Mouse (Mus musculus) forebrain, embryonic 15.5 days (tissue): Measurements from ENCODE around the gene Gnai2. TPM values are rescaled to one million over a fixed set of nuclear protein-coding genes. Genes with fewer than 3 reads are reported as not detected.

Experiments
- ATAC-seq: fragments of 200-750 bp; cut with Nextera tagmentation; replicated peaks from 2 replicates; pipeline ENCODE4 v1.8.0; 2017; ENCODE audit warnings: mild to moderate bottlenecking, moderate TSS enrichment, moderate library complexity
- H3K27ac ChIP-seq: fragments of 300-500 bp; sonication (generic); replicated peaks from 2 replicates; pipeline ENCODE4 v1.5.1; 2015; ENCODE audit warnings: mild to moderate bottlenecking, inconsistent platforms
- H3K27me3 ChIP-seq: fragments of 300-500 bp; sonication (generic); 2 replicates; pipeline ENCODE4 v1.6.1; 2015; ENCODE audit warnings: inconsistent platforms
- H3K36me3 ChIP-seq: fragments of 300-500 bp; sonication (generic); 2 replicates; pipeline ENCODE4 v1.6.1; 2015; ENCODE audit warnings: mild to moderate bottlenecking, inconsistent platforms
- H3K4me1 ChIP-seq: fragments of 300-500 bp; sonication (generic); 2 replicates; pipeline ENCODE4 v1.6.1; 2015; ENCODE audit warnings: inconsistent platforms
- H3K4me2 ChIP-seq: fragments of 300-500 bp; sonication (generic); replicated peaks from 2 replicates; pipeline ENCODE4 v1.6.1; 2015; ENCODE audit warnings: mild to moderate bottlenecking, inconsistent platforms
- H3K4me3 ChIP-seq: fragments of 300-500 bp; sonication (generic); 2 replicates; pipeline ENCODE4 v1.5.1; 2015; ENCODE audit warnings: mild to moderate bottlenecking, inconsistent platforms
- H3K9ac ChIP-seq: fragments of 300-500 bp; sonication (generic); replicated peaks from 2 replicates; pipeline ENCODE4 v1.6.1; 2015; ENCODE audit warnings: mild to moderate bottlenecking, inconsistent platforms
- H3K9me3 ChIP-seq: fragments of 300-500 bp; sonication (generic); 2 replicates; pipeline ENCODE4 v1.6.1; 2016; ENCODE audit warnings: inconsistent platforms
- WGBS: fragments of 180-500 bp; shearing (Covaris S2); methylation state at CpG from one replicate; pipeline ENCODE4 v1.1.7; 2015; ENCODE audit warnings: mixed read lengths; 5-methylcytosine and 5-hydroxymethylcytosine counted together
- polyA plus RNA-seq: library from polyadenylated mRNA; unstranded; fragments of >200 nt; fragmentation: Nextera tagmentation; extraction: Ambion mirVana; gene quantifications from 2 replicates; pipeline ENCODE4 v1.2.1, GENCODE M21; 2015

Gnai2 gene
- polyA plus RNA-seq, 1 experiment from 2014 or later = 338 TPM

DNA sequence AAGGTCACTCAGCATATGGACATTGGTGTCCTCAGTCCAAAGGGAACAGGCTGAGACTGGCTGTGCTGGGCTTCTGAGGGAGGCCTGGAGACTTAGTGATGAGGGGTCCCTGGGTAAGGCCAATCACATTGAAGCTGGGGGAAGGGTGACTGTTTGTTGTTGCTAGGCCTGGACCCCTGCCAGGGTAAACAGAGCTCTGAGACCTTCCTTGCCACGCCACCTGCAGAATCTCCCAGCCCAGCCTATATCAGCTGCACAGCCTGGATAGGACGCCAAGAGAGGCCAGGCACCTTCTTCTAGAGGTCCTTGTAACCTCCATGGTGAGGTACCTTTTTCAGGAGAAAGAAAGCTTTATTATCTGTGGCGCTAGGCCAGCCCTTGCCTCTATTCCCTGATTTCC lies 33.7 kb upstream of the Gnai2 start:
- peaks cover 14% of the 10 kb centered on the region; the same call in 1 of the 2 replicates for H3K27me3 ChIP-seq
- no peaks in the 10 kb centered on the region for H3K9me3 ChIP-seq
- ATAC-seq = no peak
- no peaks in the 10 kb centered on the region for H3K36me3 ChIP-seq
- H3K4me1 ChIP-seq = peaks cover 24% of the 10 kb centered on the region
- no peak overlapping the region for H3K4me3 ChIP-seq
- WGBS = 78% methylated on average over 3 of the region's 3 CpGs
- no peak overlapping the region for H3K27ac ChIP-seq
- no peak overlapping the region for H3K4me2 ChIP-seq
- H3K9ac ChIP-seq = no peak overlapping the region

GRCm38 (mm10) chr9:107668011-107668410 lies 32.8 kb upstream of the Gnai2 start:
- ATAC-seq = no peak
- no peak overlapping the region for H3K4me2 ChIP-seq
- peaks cover 14% of the 10 kb centered on the region; the same call in 1 of the 2 replicates for H3K27me3 ChIP-seq
- H3K9me3 ChIP-seq = no peaks in the 10 kb centered on the region
- no peak overlapping the region for H3K27ac ChIP-seq
- no peaks in the 10 kb centered on the region for H3K36me3 ChIP-seq
- 40% methylated on average over 8 of the region's 8 CpGs for WGBS
- H3K4me3 ChIP-seq = no peak overlapping the region
- H3K9ac ChIP-seq = 0 out of 2 replicates have a peak overlapping the region, but pooled peaks have one; percentile 55
- peaks cover 32% of the 10 kb centered on the region for H3K4me1 ChIP-seq

GRCm38 (mm10) chr9:107667219-107667618 lies 32.1 kb upstream of the Gnai2 start:
- peak overlapping the region; percentile 92 for H3K4me2 ChIP-seq
- peaks cover 14% of the 10 kb centered on the region; the same call in 1 of the 2 replicates for H3K27me3 ChIP-seq
- WGBS = under 1% methylated on average over 24 of the region's 24 CpGs
- no peaks in the 10 kb centered on the region for H3K9me3 ChIP-seq
- peak overlapping the region; percentile 55 for H3K9ac ChIP-seq
- no peak overlapping the region for H3K27ac ChIP-seq
- H3K36me3 ChIP-seq = no peaks in the 10 kb centered on the region
- peaks cover 32% of the 10 kb centered on the region for H3K4me1 ChIP-seq
- ATAC-seq = peak; percentile 89
- peak overlapping the region; percentile 49 for H3K4me3 ChIP-seq

DNA sequence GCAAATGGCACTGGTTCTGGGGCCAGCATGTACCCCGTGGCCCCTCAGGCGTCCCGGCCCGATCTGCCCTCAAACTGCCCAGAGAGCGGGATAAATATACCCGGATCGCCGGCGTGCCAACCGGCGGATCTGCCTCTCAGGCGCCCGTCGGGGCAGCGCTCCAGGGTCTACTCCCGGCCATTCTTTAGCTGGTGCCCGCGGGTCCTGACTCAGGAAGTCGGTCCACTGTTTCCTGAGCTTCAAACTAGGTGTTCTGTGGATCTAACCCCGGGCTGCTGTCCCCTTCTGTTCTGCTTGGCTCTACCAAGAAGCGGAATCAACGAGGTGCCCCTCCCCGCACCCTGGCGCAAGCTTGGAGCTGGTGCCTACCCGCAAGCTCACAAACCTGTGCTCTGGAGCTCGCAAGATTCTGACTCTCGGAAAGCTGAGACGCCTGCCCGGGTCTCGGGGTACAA lies 31.6 kb upstream of the Gnai2 start:
- peak; percentile 33 for ATAC-seq
- peaks cover 14% of the 10 kb centered on the region; the same call in 1 of the 2 replicates for H3K27me3 ChIP-seq
- H3K4me3 ChIP-seq = peak overlapping the region; percentile 49
- H3K4me2 ChIP-seq = peak overlapping the region; percentile 92
- no peaks in the 10 kb centered on the region for H3K36me3 ChIP-seq
- no peak overlapping the region for H3K27ac ChIP-seq
- H3K9me3 ChIP-seq = no peaks in the 10 kb centered on the region
- under 1% methylated on average over 30 of the region's 30 CpGs for WGBS
- H3K4me1 ChIP-seq = peaks cover 32% of the 10 kb centered on the region
- peak overlapping the region; percentile 55 for H3K9ac ChIP-seq

DNA sequence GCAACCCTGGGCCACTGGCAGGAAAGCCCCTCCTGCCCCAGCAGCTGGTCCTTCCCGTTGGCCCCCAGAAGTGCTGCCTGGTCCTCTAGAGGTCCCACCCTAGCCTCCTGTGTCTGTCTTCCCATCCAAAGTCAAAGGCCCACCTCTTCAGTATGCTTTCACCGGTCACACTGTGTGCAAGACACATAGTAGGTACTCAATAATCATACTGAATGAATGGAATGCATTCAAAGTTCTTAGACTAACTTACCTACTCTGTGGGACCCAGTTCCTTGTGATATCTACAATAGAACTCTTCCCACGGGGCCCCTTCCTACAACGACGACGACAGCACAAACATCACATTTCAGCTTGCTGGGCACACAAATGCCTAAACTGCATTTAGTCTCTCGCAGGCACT lies 30.1 kb upstream of the Gnai2 start:
- peaks cover 37% of the 10 kb centered on the region for H3K4me1 ChIP-seq
- no peak overlapping the region for H3K27ac ChIP-seq
- ATAC-seq = no peak
- H3K4me2 ChIP-seq = no peak overlapping the region
- H3K9ac ChIP-seq = no peak overlapping the region
- H3K36me3 ChIP-seq = no peaks in the 10 kb centered on the region
- H3K4me3 ChIP-seq = no peak overlapping the region
- no peaks in the 10 kb centered on the region for H3K9me3 ChIP-seq
- peaks cover 14% of the 10 kb centered on the region; the same call in 1 of the 2 replicates for H3K27me3 ChIP-seq
- WGBS = 79% methylated on average over 7 of the region's 7 CpGs

GRCm38 (mm10) chr9:107663525-107663924 lies 28.4 kb upstream of the Gnai2 start:
- H3K27me3 ChIP-seq = peaks cover 14% of the 10 kb centered on the region; the same call in 1 of the 2 replicates
- no peaks in the 10 kb centered on the region for H3K36me3 ChIP-seq
- H3K4me2 ChIP-seq = peak overlapping the region; percentile 0; the same call in 1 of the 2 replicates
- peaks cover 48% of the 10 kb centered on the region for H3K4me1 ChIP-seq
- H3K27ac ChIP-seq = no peak overlapping the region
- no peaks in the 10 kb centered on the region for H3K9me3 ChIP-seq
- no peak overlapping the region for H3K4me3 ChIP-seq
- 49% methylated on average over 9 of the region's 9 CpGs for WGBS
- no peak overlapping the region for H3K9ac ChIP-seq
- no peak for ATAC-seq

DNA sequence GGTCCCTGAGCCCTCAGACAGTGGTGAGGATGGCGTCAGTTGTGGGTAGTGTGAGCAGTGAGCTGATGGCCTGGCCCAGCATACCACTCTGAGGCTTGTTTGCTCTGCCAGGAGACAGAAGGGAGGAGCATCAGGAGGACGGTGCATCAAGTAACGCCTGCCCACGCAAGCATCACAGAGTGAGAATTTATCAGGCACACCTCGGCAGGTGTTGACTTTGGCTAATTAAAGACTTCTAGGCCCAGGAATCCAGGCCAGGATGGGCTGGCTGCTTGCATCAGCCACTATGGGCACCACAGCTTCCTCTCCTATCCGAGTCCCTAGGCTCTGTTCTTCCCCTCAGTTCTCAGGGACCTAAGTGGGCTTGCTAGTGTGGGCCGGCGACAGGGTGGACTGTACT lies 27.2 kb upstream of the Gnai2 start:
- Histone ChIP-seq H3K4me1 (peaks cover 39% of the 10 kb centered on the region), H3K4me2 (no peak overlapping the region), H3K4me3 (no peak overlapping the region), H3K27me3 (peaks cover 14% of the 10 kb centered on the region; the same call in 1 of the 2 replicates), H3K9me3 (no peaks in the 10 kb centered on the region), H3K27ac (no peak overlapping the region), H3K9ac (no peak overlapping the region), H3K36me3 (no peaks in the 10 kb centered on the region)
- ATAC-seq = no peak
- 84% methylated on average over 8 of the region's 8 CpGs for WGBS

- Histone ChIP-seq H3K27ac (no peak overlapping the region), H3K27me3 (0 out of 2 replicates have a peak, but pooled peaks cover 3% of the 10 kb centered on the region), H3K4me1 (peaks cover 23% of the 10 kb centered on the region), H3K9ac (no peak overlapping the region), H3K36me3 (no peaks in the 10 kb centered on the region), H3K9me3 (no peaks in the 10 kb centered on the region), H3K4me3 (no peak overlapping the region), H3K4me2 (no peak overlapping the region)
- WGBS = 72% methylated on average over 3 of the region's 3 CpGs
- ATAC-seq = no peak
Observed at GRCm38 (mm10) chr9:107660777-107661176, 25.6 kb upstream of the Gnai2 start.

- no peak overlapping the region for H3K4me2 ChIP-seq
- H3K27ac ChIP-seq = peak overlapping the region; percentile 80
- no peak overlapping the region for H3K4me3 ChIP-seq
- H3K27me3 ChIP-seq = no peaks in the 10 kb centered on the region
- peak; percentile 49; the same call in 1 of the 2 replicates for ATAC-seq
- 86% methylated on average over 3 of the region's 3 CpGs for WGBS
- peaks cover 23% of the 10 kb centered on the region for H3K4me1 ChIP-seq
- no peaks in the 10 kb centered on the region for H3K9me3 ChIP-seq
- H3K9ac ChIP-seq = no peak overlapping the region
- H3K36me3 ChIP-seq = no peaks in the 10 kb centered on the region
Observed at GRCm38 (mm10) chr9:107659961-107660360, 24.8 kb upstream of the Gnai2 start.

DNA sequence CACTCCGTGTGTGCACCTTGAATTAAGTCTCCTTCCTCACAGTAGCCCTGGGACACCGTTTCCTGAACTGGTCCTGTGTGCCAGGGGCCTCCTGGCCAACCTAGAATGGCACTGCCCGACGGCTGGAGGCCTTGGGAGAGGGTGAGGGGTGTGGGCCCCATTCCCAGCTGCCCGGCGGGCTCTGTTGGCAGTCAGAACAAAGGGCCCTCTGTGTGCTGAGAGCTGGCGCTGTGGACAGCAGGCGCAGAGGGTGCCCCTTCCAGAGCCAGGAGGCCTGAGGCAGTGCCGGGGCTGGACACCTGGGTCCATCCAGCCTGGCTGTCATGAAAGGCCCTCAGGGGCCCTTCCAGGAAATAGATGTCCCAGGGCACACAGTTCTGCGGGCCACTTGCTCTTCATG lies 24.4 kb upstream of the Gnai2 start:
- H3K4me2 ChIP-seq = no peak overlapping the region
- 51% methylated on average over 10 of the region's 10 CpGs for WGBS
- H3K9me3 ChIP-seq = no peaks in the 10 kb centered on the region
- no peaks in the 10 kb centered on the region for H3K36me3 ChIP-seq
- no peak overlapping the region for H3K9ac ChIP-seq
- peak; percentile 87 for ATAC-seq
- no peaks in the 10 kb centered on the region for H3K27me3 ChIP-seq
- no peak overlapping the region for H3K4me3 ChIP-seq
- peak overlapping the region; percentile 80 for H3K27ac ChIP-seq
- peaks cover 23% of the 10 kb centered on the region for H3K4me1 ChIP-seq

GRCm38 (mm10) chr9:107658096-107658495 lies 22.9 kb upstream of the Gnai2 start:
- peaks cover 16% of the 10 kb centered on the region for H3K4me1 ChIP-seq
- H3K4me2 ChIP-seq = no peak overlapping the region
- no peak overlapping the region for H3K9ac ChIP-seq
- 88% methylated on average over 6 of the region's 6 CpGs for WGBS
- ATAC-seq = no peak
- no peaks in the 10 kb centered on the region for H3K9me3 ChIP-seq
- no peaks in the 10 kb centered on the region for H3K27me3 ChIP-seq
- H3K4me3 ChIP-seq = no peak overlapping the region
- H3K36me3 ChIP-seq = no peaks in the 10 kb centered on the region
- no peak overlapping the region for H3K27ac ChIP-seq

GRCm38 (mm10) chr9:107657144-107657543 lies 22.0 kb upstream of the Gnai2 start:
- WGBS = 88% methylated on average over 5 of the region's 5 CpGs
- no peak overlapping the region for H3K4me2 ChIP-seq
- H3K4me3 ChIP-seq = no peak overlapping the region
- peaks cover 15% of the 10 kb centered on the region; the same call in 1 of the 2 replicates for H3K4me1 ChIP-seq
- no peak for ATAC-seq
- no peak overlapping the region for H3K9ac ChIP-seq
- no peak overlapping the region for H3K27ac ChIP-seq
- no peaks in the 10 kb centered on the region for H3K27me3 ChIP-seq
- H3K9me3 ChIP-seq = no peaks in the 10 kb centered on the region
- no peaks in the 10 kb centered on the region for H3K36me3 ChIP-seq

GRCm38 (mm10) chr9:107654585-107654984 lies 19.4 kb upstream of the Gnai2 start:
- no peaks in the 10 kb centered on the region for H3K36me3 ChIP-seq
- no peaks in the 10 kb centered on the region for H3K27me3 ChIP-seq
- no peaks in the 10 kb centered on the region for H3K9me3 ChIP-seq
- no peak overlapping the region for H3K27ac ChIP-seq
- H3K9ac ChIP-seq = no peak overlapping the region
- ATAC-seq = no peak
- 95% methylated on average over 4 of the region's 4 CpGs for WGBS
- no peak overlapping the region for H3K4me2 ChIP-seq
- H3K4me1 ChIP-seq = peaks cover 24% of the 10 kb centered on the region
- no peak overlapping the region for H3K4me3 ChIP-seq
